Mouse (Mus musculus) testis, adult 2 months (tissue): ENCODE measurements around the gene Kdm2a.

Experiments
- CTCF ChIP-seq: fragments of 200-500 bp; IDR thresholded peaks from 2 replicates; pipeline ENCODE4 v1.5.1; 2012; ENCODE audit warnings: low read depth, mild to moderate bottlenecking, inconsistent platforms, low read length, moderate library complexity; ENCODE audit not compliant: control insufficient read depth, insufficient read depth, insufficient replicate concordance
- POLR2A ChIP-seq: fragments of 200-500 bp; IDR thresholded peaks from 2 replicates; pipeline ENCODE4 v1.6.1; 2012; ENCODE audit warnings: low read depth, mild to moderate bottlenecking, inconsistent platforms, low read length, moderate library complexity; ENCODE audit not compliant: control insufficient read depth

DNA sequence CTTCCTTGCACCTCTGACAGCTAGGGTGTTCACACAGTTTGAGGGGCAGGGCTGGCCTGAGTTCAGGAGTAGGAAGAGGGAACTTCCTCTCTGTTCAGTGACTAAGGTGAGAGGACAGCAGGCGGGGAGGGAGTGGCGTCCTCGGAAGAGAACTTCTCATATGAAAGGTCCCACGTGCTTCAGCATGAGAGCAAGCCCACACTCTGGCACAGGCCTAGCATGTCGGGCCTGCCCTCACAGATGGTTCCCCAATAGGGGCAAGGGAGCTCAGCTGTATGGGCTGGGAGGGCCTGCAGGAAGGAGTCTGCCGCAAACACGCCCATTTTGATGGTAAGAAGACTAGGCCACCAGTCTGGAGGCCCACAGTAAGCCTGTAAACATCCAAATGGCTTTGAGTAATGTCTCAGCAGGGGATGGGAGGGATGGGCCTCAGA lies 97.8 kb downstream of the Kdm2a start:
- TF ChIP-seq CTCF = no peak
- no peak for TF ChIP-seq POLR2A
